Mouse (Mus musculus): ENCODE data around the gene Opcml. TPM values are rescaled to one million over a fixed set of nuclear protein-coding genes. Genes with fewer than 3 reads are reported as not detected.

Gene Opcml
- polyA plus RNA-seq, 1 experiment, result 43.6 TPM

- no peaks in the 10 kb centered on the region for H3K4me1 ChIP-seq (ENCODE audit: control insufficient read depth, insufficient read depth, low read length)
- no peaks in the 10 kb centered on the region for H3K27me3 ChIP-seq (ENCODE audit: control insufficient read depth, insufficient read depth, low read length)
- WGBS, result 68% methylated on average over 2 of the region's 2 CpGs
- H3K4me3 ChIP-seq (replicated peaks; ENCODE audit: insufficient read depth, low read depth, low read length), result no peak overlapping the region
- no peak for DNase-seq
- no peak overlapping the region for H3K27ac ChIP-seq (ENCODE audit: insufficient read depth, low read length)
- TF ChIP-seq POLR2A (IDR thresholded peaks at IDR 0.05; ENCODE audit: borderline replicate concordance, insufficient read depth, low read length) (no peak), CTCF (IDR thresholded peaks at IDR 0.05; ENCODE audit: borderline replicate concordance, insufficient read depth, low read depth, low read length) (no peak)
Observed at GRCm38 (mm10) chr9:28136614-28137013, 346.0 kb downstream of the Opcml start.

GRCm38 (mm10) chr9:28139957-28140597 is 349.5 kb downstream of the Opcml start:
- no peak for DNase-seq
- Histone ChIP-seq H3K4me3 (replicated peaks; ENCODE audit: insufficient read depth, low read depth, low read length) (no peak overlapping the region), H3K4me1 (ENCODE audit: control insufficient read depth, insufficient read depth, low read length) (no peaks in the 10 kb centered on the region), H3K27ac (ENCODE audit: insufficient read depth, low read length) (no peak overlapping the region), H3K27me3 (ENCODE audit: control insufficient read depth, insufficient read depth, low read length) (no peaks in the 10 kb centered on the region)
- TF ChIP-seq POLR2A (IDR thresholded peaks at IDR 0.05; ENCODE audit: borderline replicate concordance, insufficient read depth, low read length) (no peak), CTCF (IDR thresholded peaks at IDR 0.05; ENCODE audit: borderline replicate concordance, insufficient read depth, low read depth, low read length) (no peak)
- 78% methylated on average over 12 of the region's 12 CpGs for WGBS

- H3K4me1 ChIP-seq (ENCODE audit: control insufficient read depth, insufficient read depth, low read length), result no peaks in the 10 kb centered on the region
- H3K27ac ChIP-seq (ENCODE audit: insufficient read depth, low read length), result no peak overlapping the region
- DNase-seq, result no peak
- H3K4me3 ChIP-seq (replicated peaks; ENCODE audit: insufficient read depth, low read depth, low read length), result no peak overlapping the region
- TF ChIP-seq CTCF (IDR thresholded peaks at IDR 0.05; ENCODE audit: borderline replicate concordance, insufficient read depth, low read depth, low read length) (no peak), POLR2A (IDR thresholded peaks at IDR 0.05; ENCODE audit: borderline replicate concordance, insufficient read depth, low read length) (no peak)
- H3K27me3 ChIP-seq (ENCODE audit: control insufficient read depth, insufficient read depth, low read length), result no peaks in the 10 kb centered on the region
- 45% methylated on average over 3 of the region's 3 CpGs for WGBS
Observed at GRCm38 (mm10) chr9:28149507-28149906, 358.9 kb downstream of the Opcml start.

GRCm38 (mm10) chr9:28153748-28154147 is 363.2 kb downstream of the Opcml start:
- no peak overlapping the region for H3K4me3 ChIP-seq (replicated peaks; ENCODE audit: insufficient read depth, low read depth, low read length)
- no peaks in the 10 kb centered on the region for H3K4me1 ChIP-seq (ENCODE audit: control insufficient read depth, insufficient read depth, low read length)
- H3K27ac ChIP-seq (ENCODE audit: insufficient read depth, low read length), result no peak overlapping the region
- TF ChIP-seq CTCF (IDR thresholded peaks at IDR 0.05; ENCODE audit: borderline replicate concordance, insufficient read depth, low read depth, low read length) (no peak), POLR2A (IDR thresholded peaks at IDR 0.05; ENCODE audit: borderline replicate concordance, insufficient read depth, low read length) (no peak)
- 83% methylated on average over 6 of the region's 6 CpGs for WGBS
- no peaks in the 10 kb centered on the region for H3K27me3 ChIP-seq (ENCODE audit: control insufficient read depth, insufficient read depth, low read length)
- DNase-seq, result no peak

GRCm38 (mm10) chr9:28157092-28157491 is 366.5 kb downstream of the Opcml start:
- WGBS, result 50% methylated on average over 7 of the region's 7 CpGs
- no peaks in the 10 kb centered on the region for H3K27me3 ChIP-seq (ENCODE audit: control insufficient read depth, insufficient read depth, low read length)
- TF ChIP-seq CTCF (IDR thresholded peaks at IDR 0.05; ENCODE audit: borderline replicate concordance, insufficient read depth, low read depth, low read length) (no peak), POLR2A (IDR thresholded peaks at IDR 0.05; ENCODE audit: borderline replicate concordance, insufficient read depth, low read length) (no peak)

GRCm38 (mm10) chr9:28160953-28161352 is 370.4 kb downstream of the Opcml start:
- no peak for DNase-seq
- 98% methylated on average over 1 of the region's 1 CpGs for WGBS

More at GRCm38 (mm10) chr9:28157092-28157491, 366.5 kb downstream of the Opcml start:
- DNase-seq, result peak; percentile 29 to 57
- Histone ChIP-seq H3K4me3 (replicated peaks; ENCODE audit: insufficient read depth, low read depth, low read length) (no peak overlapping the region), H3K4me1 (ENCODE audit: control insufficient read depth, insufficient read depth, low read length) (no peaks in the 10 kb centered on the region), H3K27ac (ENCODE audit: insufficient read depth, low read length) (no peak overlapping the region)

GRCm38 (mm10) chr9:28163946-28164345 is 373.4 kb downstream of the Opcml start:
- no peak for TF ChIP-seq POLR2A (IDR thresholded peaks at IDR 0.05; ENCODE audit: borderline replicate concordance, insufficient read depth, low read length)
- TF ChIP-seq CTCF (IDR thresholded peaks at IDR 0.05; ENCODE audit: borderline replicate concordance, insufficient read depth, low read depth, low read length), result no peak
- 32% methylated on average over 4 of the region's 4 CpGs for WGBS
- Histone ChIP-seq H3K27me3 (ENCODE audit: control insufficient read depth, insufficient read depth, low read length) (no peaks in the 10 kb centered on the region), H3K27ac (ENCODE audit: insufficient read depth, low read length) (no peak overlapping the region), H3K4me1 (ENCODE audit: control insufficient read depth, insufficient read depth, low read length) (peaks cover 3% of the 10 kb centered on the region), H3K4me3 (replicated peaks; ENCODE audit: insufficient read depth, low read depth, low read length) (no peak overlapping the region)
- no peak for DNase-seq

More at GRCm38 (mm10) chr9:28160953-28161352, 370.4 kb downstream of the Opcml start:
- TF ChIP-seq CTCF (IDR thresholded peaks at IDR 0.05; ENCODE audit: borderline replicate concordance, insufficient read depth, low read depth, low read length) (no peak), POLR2A (IDR thresholded peaks at IDR 0.05; ENCODE audit: borderline replicate concordance, insufficient read depth, low read length) (no peak)
- Histone ChIP-seq H3K27me3 (ENCODE audit: control insufficient read depth, insufficient read depth, low read length) (no peaks in the 10 kb centered on the region), H3K4me1 (ENCODE audit: control insufficient read depth, insufficient read depth, low read length) (peaks cover 3% of the 10 kb centered on the region), H3K27ac (ENCODE audit: insufficient read depth, low read length) (no peak overlapping the region), H3K4me3 (replicated peaks; ENCODE audit: insufficient read depth, low read depth, low read length) (no peak overlapping the region)

- Histone ChIP-seq H3K4me1 (ENCODE audit: control insufficient read depth, insufficient read depth, low read length) (no peaks in the 10 kb centered on the region), H3K27ac (ENCODE audit: insufficient read depth, low read length) (no peak overlapping the region), H3K4me3 (replicated peaks; ENCODE audit: insufficient read depth, low read depth, low read length) (no peak overlapping the region), H3K27me3 (ENCODE audit: control insufficient read depth, insufficient read depth, low read length) (no peaks in the 10 kb centered on the region)
- peak; percentile 38 to 64 for DNase-seq
- TF ChIP-seq POLR2A (IDR thresholded peaks at IDR 0.05; ENCODE audit: borderline replicate concordance, insufficient read depth, low read length) (no peak), CTCF (IDR thresholded peaks at IDR 0.05; ENCODE audit: borderline replicate concordance, insufficient read depth, low read depth, low read length) (peak; percentile 79)
- WGBS, result 6% methylated on average over 6 of the region's 6 CpGs
Observed at GRCm38 (mm10) chr9:28171890-28172289, 381.3 kb downstream of the Opcml start.

Data from cerebellum, adult 2 months (tissue).